Mouse (Mus musculus) large intestine, adult 2 months (tissue): ENCODE results near the gene Gm20662. TPM values are rescaled to one million over a fixed set of nuclear protein-coding genes. Genes with fewer than 3 reads are reported as not detected.

Experiments used
- DNase-seq: peaks from one replicate; pipeline ENCODE4 v3.0.0-alpha.2; 2012; ENCODE audit warnings: low read depth, low spot score
- WGBS: fragments of 180-500 bp; shearing (Covaris S2); methylation state at CpG from one replicate; pipeline ENCODE4 v1.1.7; 2018; 5-methylcytosine and 5-hydroxymethylcytosine counted together
- polyA plus RNA-seq: library from polyadenylated mRNA; depleted of rRNA; stranded (reverse); fragments of >200 nt; gene quantifications from 2 replicates; pipeline ENCODE4 v1.2.3, GENCODE M21; 2012; rRNA removed

Gm20662 gene
- polyA plus RNA-seq, 1 experiment: 0.86 TPM

DNA sequence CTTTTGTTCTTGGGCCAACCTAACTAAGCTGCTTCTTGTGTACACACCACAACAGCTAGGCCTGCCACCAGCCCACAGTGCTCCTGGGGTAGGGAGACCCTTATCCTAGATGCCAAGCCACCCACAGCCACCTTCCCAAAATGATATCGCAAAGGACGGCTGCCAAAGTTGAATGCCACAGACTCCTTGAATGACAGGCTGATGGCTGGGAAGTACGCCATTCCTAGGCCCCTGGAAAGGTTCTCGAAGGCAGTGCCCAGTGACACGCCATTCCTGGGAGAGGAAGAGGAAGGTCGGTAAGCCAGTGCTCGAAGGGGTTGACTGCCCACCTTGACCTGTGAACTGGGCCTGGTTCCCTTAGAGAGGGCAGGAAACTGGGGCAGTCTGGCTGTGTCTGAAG, 73.4 kb downstream of the Gm20662 start:
- 89% methylated on average over 7 of the region's 7 CpGs for WGBS
- DNase-seq: no peak

DNA sequence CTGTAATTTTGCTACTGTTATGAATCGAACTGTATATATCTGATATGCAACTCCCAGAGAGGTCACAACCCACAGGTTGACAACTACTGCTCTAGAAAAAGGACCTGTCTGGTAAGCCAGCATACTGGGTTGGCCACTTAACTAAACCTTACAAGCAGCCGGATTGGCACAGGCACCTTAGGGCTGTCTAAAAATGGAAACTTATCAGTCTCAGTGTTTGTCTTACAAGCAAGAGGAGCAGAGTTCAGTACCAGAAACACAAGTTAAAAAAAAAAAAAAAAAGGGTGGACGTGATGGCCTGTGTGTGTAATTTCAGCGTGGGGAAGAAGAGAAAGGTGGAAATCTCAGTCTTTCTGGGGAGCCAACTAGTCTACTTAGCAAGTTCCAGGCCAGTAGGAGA, 75.7 kb downstream of the Gm20662 start:
- WGBS: 46% methylated on average over 4 of the region's 4 CpGs
- DNase-seq: no peak

DNA sequence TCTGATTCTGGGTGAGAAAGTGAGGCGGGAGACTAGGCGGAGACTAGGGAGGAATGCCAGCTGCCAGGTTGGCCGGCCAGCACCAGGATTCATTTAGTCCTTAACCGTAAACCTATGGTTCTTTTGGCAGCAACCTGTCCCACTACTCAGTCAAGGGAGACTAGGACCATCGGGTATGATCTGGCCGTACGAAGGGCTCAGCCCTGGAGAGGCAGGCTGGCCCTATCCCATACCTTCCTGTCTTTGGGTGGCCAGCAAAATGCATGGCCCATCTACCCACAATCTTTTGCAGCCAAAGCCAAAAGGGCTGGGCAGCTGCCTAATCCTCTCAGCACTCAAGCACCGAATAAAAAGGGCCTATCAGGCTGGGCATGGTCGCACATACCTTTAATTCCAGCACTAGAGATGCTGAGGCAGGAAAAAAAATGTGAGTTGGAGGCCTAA, 76.4 kb downstream of the Gm20662 start:
- WGBS: 63% methylated on average over 9 of the region's 9 CpGs
- DNase-seq: no peak

DNA sequence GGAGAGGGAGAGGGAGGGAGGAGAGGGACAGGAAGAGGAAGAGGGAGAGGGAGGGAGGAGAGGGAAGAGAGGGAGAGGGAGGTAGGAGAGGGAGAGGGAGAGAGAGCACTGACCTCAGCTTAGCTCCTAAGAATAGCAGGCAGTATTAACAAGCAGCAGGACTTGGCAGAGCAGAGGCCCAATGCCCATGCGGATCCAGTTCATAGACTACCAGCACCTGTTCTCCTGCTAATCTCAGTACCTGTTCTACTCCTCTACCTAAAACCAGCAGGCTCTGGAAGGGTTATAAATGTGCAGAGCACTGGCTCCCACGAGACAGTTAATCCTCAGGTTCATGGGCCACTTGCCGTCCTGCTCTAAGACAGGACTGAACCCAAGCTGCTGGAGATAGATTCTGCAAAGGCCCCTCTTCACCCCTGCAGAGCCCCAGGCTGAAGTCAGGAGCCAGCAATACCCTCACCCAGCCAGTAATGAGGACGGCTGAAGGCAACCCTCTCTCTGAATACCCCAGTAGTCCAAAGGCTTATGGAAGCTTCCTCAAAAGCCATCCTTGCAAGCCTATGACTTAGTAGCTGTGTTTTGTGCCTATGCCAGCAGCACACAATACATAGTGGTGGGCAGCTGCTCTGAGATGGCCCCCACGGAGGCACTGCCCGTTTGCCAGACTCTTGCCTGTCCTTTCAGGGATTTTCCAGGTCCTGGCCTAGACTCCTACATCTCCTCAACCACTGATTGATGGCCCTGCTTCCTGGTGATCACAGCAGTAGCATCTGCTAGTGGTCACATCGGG, 77.2 kb downstream of the Gm20662 start:
- no peak for DNase-seq
- WGBS: 68% methylated on average over 7 of the region's 7 CpGs

- WGBS: 76% methylated on average over 5 of the region's 5 CpGs
- no peak for DNase-seq
Measured at GRCm38 (mm10) chr9:108080168-108080567, 84.0 kb downstream of the Gm20662 start, which contains the start of gene Mst1. Gene Mst1, plus strand, starts transcription at chr9:108080436.

DNA sequence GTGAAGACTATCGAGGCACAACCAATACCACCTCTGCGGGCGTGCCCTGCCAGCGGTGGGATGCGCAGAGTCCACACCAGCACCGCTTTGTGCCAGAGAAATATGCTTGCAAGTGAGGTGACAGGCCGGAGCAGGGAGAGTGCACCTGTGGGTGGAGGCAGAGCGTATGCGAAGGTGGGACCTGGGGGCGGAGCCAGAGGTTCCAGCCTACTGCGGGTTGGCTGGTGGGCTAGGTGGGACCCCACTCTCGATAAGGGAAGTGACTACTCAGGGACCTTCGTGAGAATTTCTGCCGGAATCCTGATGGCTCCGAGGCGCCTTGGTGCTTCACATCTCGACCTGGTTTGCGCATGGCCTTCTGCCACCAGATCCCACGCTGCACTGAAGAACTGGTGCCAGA, 86.4 kb downstream of the Gm20662 start:
- no peak for DNase-seq
- 7% methylated on average over 19 of the region's 19 CpGs for WGBS

DNA sequence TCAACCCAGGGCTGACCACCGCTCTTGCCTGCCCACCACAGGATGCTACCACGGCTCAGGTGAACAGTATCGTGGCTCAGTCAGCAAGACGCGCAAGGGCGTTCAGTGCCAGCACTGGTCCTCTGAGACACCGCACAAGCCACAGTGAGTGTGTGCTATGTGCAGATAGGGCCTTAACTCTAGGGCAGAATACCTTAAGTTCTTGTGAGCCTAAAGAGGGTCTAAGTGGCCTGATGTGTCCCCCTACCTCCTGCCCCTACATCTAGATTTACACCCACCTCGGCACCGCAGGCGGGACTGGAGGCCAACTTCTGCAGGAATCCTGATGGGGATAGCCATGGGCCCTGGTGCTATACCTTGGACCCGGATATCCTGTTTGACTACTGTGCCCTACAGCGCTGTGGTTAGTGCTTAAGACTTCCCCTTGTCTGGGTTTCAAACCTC, 86.9 kb downstream of the Gm20662 start, which contains the start of gene Rnf123:
Gene Rnf123 (minus strand): TSS at position 359 of the 444 bp plus-strand sequence.
- 25% methylated on average over 12 of the region's 12 CpGs for WGBS
- DNase-seq: no peak

GRCm38 (mm10) chr9:108083561-108083960, 87.4 kb downstream of the Gm20662 start:
- no peak for DNase-seq
- 73% methylated on average over 6 of the region's 6 CpGs for WGBS

- 89% methylated on average over 4 of the region's 4 CpGs for WGBS
- DNase-seq: no peak
Measured at GRCm38 (mm10) chr9:108085261-108085660, 89.1 kb downstream of the Gm20662 start.

GRCm38 (mm10) chr9:108090611-108091120, 94.5 kb downstream of the Gm20662 start:
- 96% methylated on average over 7 of the region's 7 CpGs for WGBS
- DNase-seq: no peak

DNA sequence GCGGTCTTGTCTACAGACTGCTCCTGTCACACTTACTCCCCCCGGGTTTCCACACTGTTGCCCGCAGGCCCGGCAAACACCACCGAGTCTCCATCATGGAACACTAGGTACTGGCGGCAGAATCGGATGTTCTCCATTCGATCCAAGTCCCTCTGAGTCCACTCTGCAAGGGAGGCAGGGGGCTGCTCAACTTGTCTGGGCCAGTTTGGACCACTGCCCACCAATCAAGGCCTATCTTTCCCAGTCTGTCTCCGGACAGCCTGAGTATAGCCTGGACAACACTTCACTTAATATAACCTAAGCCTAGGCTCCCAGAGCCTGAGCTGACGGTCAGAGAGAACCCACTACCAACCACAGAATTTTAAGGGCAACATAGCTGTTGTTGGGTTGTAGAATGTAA, 97.4 kb downstream of the Gm20662 start:
- WGBS: 57% methylated on average over 10 of the region's 10 CpGs
- no peak for DNase-seq

DNA sequence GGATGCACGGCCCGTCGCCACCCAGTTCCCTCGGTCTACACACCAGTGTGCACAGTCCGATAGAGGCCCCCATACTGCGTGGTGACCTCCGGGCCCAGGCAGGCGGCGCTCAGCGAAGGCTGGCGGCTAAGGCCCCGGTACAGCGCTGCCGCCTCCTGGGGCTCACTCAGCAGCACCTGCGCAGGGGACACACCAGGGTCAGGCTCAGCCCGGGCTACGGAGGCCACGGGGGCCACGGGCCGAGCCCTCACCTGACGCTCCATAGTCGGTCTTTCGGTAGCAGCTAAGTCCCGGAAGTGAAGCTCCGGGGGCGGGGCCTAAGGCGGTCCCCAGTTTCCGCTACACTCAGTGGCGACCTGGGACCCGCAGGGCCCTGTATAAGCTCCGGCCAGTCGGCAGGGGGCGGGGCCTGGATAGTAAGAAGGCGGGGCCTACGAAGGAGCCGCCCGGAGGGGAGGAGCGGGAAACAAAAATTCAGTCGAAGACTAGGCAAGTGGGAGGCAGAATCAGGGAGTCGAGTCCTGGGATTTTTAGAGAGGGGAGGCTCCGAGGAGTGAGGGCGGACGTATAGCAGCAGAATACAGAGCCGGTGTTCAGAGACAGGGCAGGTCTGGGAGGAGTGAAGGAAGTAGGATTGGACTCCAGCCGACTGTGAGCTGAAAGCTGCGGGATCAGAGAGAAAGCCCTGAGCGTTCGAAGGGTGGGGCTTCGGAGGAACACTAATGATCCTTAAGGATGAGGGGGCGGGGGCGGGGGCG, 98.2 kb downstream of the Gm20662 start, which contains the start of gene Apeh:
Gene Apeh (minus strand): TSS at position 423 of the 758 bp plus-strand sequence.
- WGBS: under 1% methylated on average over 51 of the region's 52 CpGs
- peak; percentile 80 for DNase-seq

Other genes starting within 250 kb of the Gm20662 start
- 37.9 and 62.1 TPM in 2 replicates for gene Rbm5, start 225.4 kb upstream of the Gm20662 start, polyA plus RNA-seq
- gene Rbm6, start 123.1 kb upstream of the Gm20662 start, polyA plus RNA-seq: 19.0 and 24.5 TPM in 2 replicates
- gene Mon1a, start 108.2 kb upstream of the Gm20662 start, polyA plus RNA-seq: 67.5 and 92.5 TPM in 2 replicates
- gene Mst1r, start 89.5 kb upstream of the Gm20662 start, polyA plus RNA-seq: 77.1 and 101 TPM in 2 replicates
- gene Actl11, start 67.9 kb upstream of the Gm20662 start, polyA plus RNA-seq: not detected in 2 replicates
- gene Camkv, start 60.7 kb upstream of the Gm20662 start, polyA plus RNA-seq: 0.02 TPM in 1 of 2 replicates, not detected in the other
- 3.7 and 5.1 TPM in 2 replicates for gene Traip, start 46.2 kb upstream of the Gm20662 start, polyA plus RNA-seq
- 114 and 158 TPM in 2 replicates for gene Uba7, start 20.8 kb upstream of the Gm20662 start, polyA plus RNA-seq
- gene Gm20661, start 13.3 kb upstream of the Gm20662 start, polyA plus RNA-seq: 0.14 TPM in 1 of 2 replicates, not detected in the other
- 3.0 and 3.4 TPM in 2 replicates for gene Inka1, start 10.5 kb upstream of the Gm20662 start, polyA plus RNA-seq
- 1.0 and 1.7 TPM in 2 replicates for gene Cdhr4, start 3.9 kb upstream of the Gm20662 start, polyA plus RNA-seq
- gene Ip6k1, start 6.2 kb downstream of the Gm20662 start, polyA plus RNA-seq: 57.1 and 90.1 TPM in 2 replicates
- 75.3 and 77.6 TPM in 2 replicates for gene Gmppb, start 52.9 kb downstream of the Gm20662 start, polyA plus RNA-seq
- gene Amigo3, start 56.8 kb downstream of the Gm20662 start, polyA plus RNA-seq: 10.7 and 12.7 TPM in 2 replicates
- gene Mst1, start 84.1 kb downstream of the Gm20662 start, polyA plus RNA-seq: 0.26 and 0.56 TPM in 2 replicates
- 47.7 and 86.0 TPM in 2 replicates for gene Rnf123, start 87.0 kb downstream of the Gm20662 start, polyA plus RNA-seq
- gene Apeh, start 98.3 kb downstream of the Gm20662 start, polyA plus RNA-seq: 173 and 195 TPM in 2 replicates
- gene Bsn, start 194.0 kb downstream of the Gm20662 start, polyA plus RNA-seq: 2.0 and 2.2 TPM in 2 replicates